Mouse (Mus musculus) B cell, adult (primary cell): Measurements from ENCODE around the gene Stac2. TPM values are rescaled to one million over a fixed set of nuclear protein-coding genes. Genes with fewer than 3 reads are reported as not detected.

Experiments
- total RNA-seq: library from RNA; stranded (reverse); gene quantifications from 4 replicates; pipeline ENCODE4 v1.2.4, GENCODE M21; 2023; ENCODE audit not compliant: inconsistent age

Gene Stac2
- 28.5 to 33.3 TPM (median 32.4 TPM) in 4 replicates for total RNA-seq

GRCm38 (mm10) chr11:98052989-98053834, at the start of gene Stac2:
TSS of gene Stac2 (minus strand) at chr11:98053462.

GRCm38 (mm10) chr11:98026570-98027296, 26.5 kb downstream of the Stac2 start, which contains the start of gene Rpl19:
TSS of gene Rpl19 (plus strand) at chr11:98026710.

GRCm38 (mm10) chr11:98022555-98023371, 30.5 kb downstream of the Stac2 start, which contains the start of gene Cacnb1:
TSS of gene Cacnb1 (minus strand) at chr11:98023034.

GRCm38 (mm10) chr11:97995564-97996288, 57.5 kb downstream of the Stac2 start, which contains the start of gene Arl5c:
TSS of gene Arl5c (minus strand) at chr11:97996181.

Other genes starting within 250 kb of the Stac2 start
- 0.45 to 0.75 TPM (median 0.48 TPM) in 3 of 4 replicates, not detected in the other for gene B230217C12Rik, start 212.7 kb downstream of the Stac2 start, total RNA-seq
- gene Fbxo47, start 169.3 kb downstream of the Stac2 start, total RNA-seq, result 0.45 to 0.93 TPM (median 0.88 TPM) in 4 replicates
- 0.90 to 2.1 TPM (median 1.2 TPM) in 4 replicates for gene Plxdc1, start 67.0 kb downstream of the Stac2 start, total RNA-seq
- gene Arl5c, start 57.3 kb downstream of the Stac2 start, total RNA-seq, result 58.3 to 73.4 TPM (median 66.0 TPM) in 4 replicates
- gene Cacnb1, start 30.4 kb downstream of the Stac2 start, total RNA-seq, result 4.0 to 5.5 TPM (median 5.0 TPM) in 4 replicates
- 1,926 to 1,972 TPM (median 1,929 TPM) in 4 replicates for gene Rpl19, start 26.8 kb downstream of the Stac2 start, total RNA-seq
- 41.6 to 46.6 TPM (median 42.5 TPM) in 4 replicates for gene Fbxl20, start 96.9 kb upstream of the Stac2 start, total RNA-seq
- gene Med1, start 139.8 kb upstream of the Stac2 start, total RNA-seq, result 76.7 to 88.2 TPM (median 86.9 TPM) in 4 replicates
- gene Cdk12, start 149.6 kb upstream of the Stac2 start, total RNA-seq, result 98.4 to 119 TPM (median 111 TPM) in 4 replicates